In the genomic region with DNA sequence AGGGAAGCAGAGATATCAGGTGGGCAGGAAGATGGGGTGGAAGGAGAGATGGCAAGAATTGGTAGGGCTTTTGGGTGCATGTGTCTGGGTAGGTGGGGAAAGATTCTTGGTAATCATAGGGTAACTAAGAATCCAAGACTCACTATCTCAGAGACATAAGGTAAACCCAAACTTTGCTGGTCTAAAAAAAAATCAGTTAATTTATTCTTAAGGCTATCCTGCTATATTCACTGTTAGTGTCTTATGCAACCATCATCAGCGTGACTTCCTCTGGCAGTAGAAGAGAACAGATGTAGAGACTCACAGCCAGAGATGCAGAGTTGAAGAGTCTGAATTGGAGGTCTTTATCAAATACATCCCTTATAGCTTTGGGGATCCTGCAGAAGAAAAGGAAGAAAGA, we compare ENCODE assay signal across 20 mouse cellular contexts.
DNase-seq lines count a peak whose midpoint lies in the region; ATAC-seq lines count a peak whose summit lies in the region.
"Had no signal": no experiment of that assay in that cellular context is flagged by ENCODE, and none has a peak within 500 bp of the region (broad histone marks: within the 10 kb centered on the region; RNA-seq: fewer than 3 reads in every experiment).

No protein-coding gene starts in this region.

- DNase-seq in frontal cortex, postnatal 10 days (ENCODE audit: low spot score in 2 of 2) = no peak
- peak; percentile 16 for DNase-seq in brain, adult 2 months (ENCODE audit: low read depth, low spot score)
- peak; percentile 10 for DNase-seq in telencephalon, adult 2 months (ENCODE audit: low read depth, low spot score)
- no peak for DNase-seq in layer of hippocampus, adult 9-10 months (ENCODE audit: low spot score)
- DNase-seq in left cerebral cortex, adult 9 months (ENCODE audit: low spot score in 2 of 2) = no peak
- DNase-seq: adrenal gland, adult 2 months; adrenal gland, adult 8-10 months; adrenal gland, postnatal 10 days; adrenal gland, postnatal 14 days; adrenal gland, postnatal 25 days; adrenal gland, postnatal 36 days; B cell, adult 2 months; cerebellum, adult 11 months; cerebellum, adult 11-12 months; cerebellum, adult 18-20 months; cerebellum, adult 2 months had no signal

- peak; percentile 92 for ATAC-seq in frontal cortex, adult (ENCODE audit: low TSS enrichment)
- ATAC-seq: activated CD4-positive, CD25-positive, alpha-beta regulatory T cell, adult 4 months; CD4-positive, CD25-positive, alpha-beta regulatory T cell, adult 4 months; Patski had no signal

Comparison
In these comparisons a context has a peak if more than half of its experiments do, and no peak if none do; other contexts are left out.
1. DNase-seq: peak in brain, adult 2 months (single experiment) and telencephalon, adult 2 months (single experiment); none in frontal cortex, postnatal 10 days (0 of 2), layer of hippocampus, adult 9-10 months (single experiment) and left cerebral cortex, adult 9 months (0 of 2).